Mouse (Mus musculus) midbrain, embryonic 12.5 days (tissue): Measurements from ENCODE around the gene Dcbld1. TPM values are rescaled to one million over a fixed set of nuclear protein-coding genes. Genes with fewer than 3 reads are reported as not detected.
"Not testable (repeated sequence)": the region's sequence is repeated elsewhere in the genome, so short reads cannot be mapped to it uniquely, and the experiment has no call there.

ENCODE experiments used
- ATAC-seq: fragments of 200-750 bp; cut with Nextera tagmentation; 2 replicates; pipeline ENCODE4 v1.8.0; 2017; ENCODE audit warnings: low read depth, moderate TSS enrichment, moderate library complexity; ENCODE audit not compliant: low FRiP score
- H3K27ac ChIP-seq: fragments of 300-500 bp; sonication (generic); replicated peaks from 2 replicates; pipeline ENCODE4 v1.5.1; 2016; ENCODE audit warnings: mild to moderate bottlenecking
- H3K27me3 ChIP-seq: fragments of 300-500 bp; sonication (generic); 2 replicates; pipeline ENCODE4 v1.6.1; 2016; ENCODE audit warnings: mild to moderate bottlenecking
- H3K36me3 ChIP-seq: fragments of 300-500 bp; sonication (generic); 2 replicates; pipeline ENCODE4 v1.6.1; 2016
- H3K4me1 ChIP-seq: fragments of 300-500 bp; sonication (generic); 2 replicates; pipeline ENCODE4 v1.6.1; 2016
- H3K4me2 ChIP-seq: fragments of 300-500 bp; sonication (generic); replicated peaks from 2 replicates; pipeline ENCODE4 v1.6.1; 2016; ENCODE audit warnings: mild to moderate bottlenecking, moderate library complexity
- H3K4me3 ChIP-seq: fragments of 300-500 bp; sonication (generic); 2 replicates; pipeline ENCODE4 v1.5.1; 2016; ENCODE audit warnings: mild to moderate bottlenecking
- H3K9ac ChIP-seq: fragments of 300-500 bp; sonication (generic); replicated peaks from 2 replicates; pipeline ENCODE4 v1.6.1; 2016; ENCODE audit warnings: mild to moderate bottlenecking, moderate library complexity
- H3K9me3 ChIP-seq: fragments of 300-500 bp; sonication (generic); 2 replicates; pipeline ENCODE4 v1.6.1; 2016; ENCODE audit warnings: mild to moderate bottlenecking
- WGBS: fragments of 180-500 bp; shearing (Covaris S2); methylation state at CpG from one replicate; pipeline ENCODE4 v1.1.7; 2016; 5-methylcytosine and 5-hydroxymethylcytosine counted together
- polyA plus RNA-seq: library from polyadenylated mRNA; unstranded; fragments of >200 nt; fragmentation: Nextera tagmentation; extraction: Ambion mirVana; gene quantifications from 2 replicates; pipeline ENCODE4 v1.2.1, GENCODE M21; 2016

The Dcbld1 gene
- polyA plus RNA-seq, 1 experiment from 2014 or later: 21.0 TPM

DNA sequence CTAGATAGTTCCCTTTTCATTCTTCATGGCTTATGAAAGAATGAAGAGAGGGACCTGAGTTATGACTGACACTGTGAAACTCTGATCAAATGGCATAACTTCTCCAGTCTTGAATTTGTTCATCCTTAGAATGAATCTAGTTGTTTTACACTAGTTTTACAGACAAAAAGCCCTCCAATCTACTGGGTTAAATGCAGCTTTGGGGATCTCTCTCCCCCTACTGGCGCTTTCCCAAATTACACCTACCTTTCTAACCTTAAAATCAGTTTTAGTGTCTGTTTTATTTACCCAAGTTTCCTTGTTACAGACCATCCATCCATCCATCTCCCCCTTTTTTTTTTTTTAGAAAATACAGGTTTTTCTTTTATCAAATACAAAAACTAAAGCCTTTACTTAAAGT is 97.6 kb downstream of the Dcbld1 start:
- H3K36me3 ChIP-seq: peaks cover 6% of the 10 kb centered on the region; the same call in 1 of the 2 replicates
- no peaks in the 10 kb centered on the region for H3K27me3 ChIP-seq
- H3K9ac ChIP-seq: no peak overlapping the region
- H3K4me2 ChIP-seq: no peak overlapping the region
- no peak overlapping the region for H3K27ac ChIP-seq
- no peak for ATAC-seq
- H3K4me1 ChIP-seq: no peaks in the 10 kb centered on the region
- WGBS: 7% methylated on average over 1 of the region's 1 CpGs
- no peak overlapping the region for H3K4me3 ChIP-seq
- H3K9me3 ChIP-seq: no peaks in the 10 kb centered on the region

DNA sequence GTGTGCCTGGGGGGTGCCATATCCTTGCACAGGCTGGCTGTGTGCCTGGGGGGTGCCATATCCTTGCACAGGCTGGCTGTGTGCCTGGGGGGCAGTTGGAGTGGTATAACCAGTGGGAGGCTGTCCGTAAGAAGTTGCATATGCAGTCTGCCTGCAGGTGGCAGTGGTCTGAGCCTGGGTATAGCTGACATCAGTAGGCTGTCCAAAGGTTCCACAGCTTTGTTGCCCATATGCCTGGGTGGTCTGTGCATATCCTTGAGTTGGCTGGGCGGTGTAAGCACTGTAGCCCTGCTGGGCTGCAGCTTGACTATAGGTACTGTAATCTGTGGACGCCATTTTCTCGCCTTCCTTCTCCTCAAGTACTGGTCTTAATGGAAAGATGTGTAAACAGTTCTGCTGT is 109.9 kb downstream of the Dcbld1 start:
- H3K4me2 ChIP-seq, H3K4me3 ChIP-seq, ATAC-seq, H3K9me3 ChIP-seq, H3K4me1 ChIP-seq, H3K27me3 ChIP-seq, H3K27ac ChIP-seq, H3K9ac ChIP-seq: not testable (repeated sequence)
- WGBS: 93% methylated on average over 4 of the region's 4 CpGs
- H3K36me3 ChIP-seq: peaks cover 65% of the 10 kb centered on the region

- ATAC-seq: no peak
- H3K4me2 ChIP-seq: no peak overlapping the region
- H3K36me3 ChIP-seq: peaks cover 34% of the 10 kb centered on the region
- no peaks in the 10 kb centered on the region for H3K27me3 ChIP-seq
- WGBS: 75% methylated on average over 9 of the region's 9 CpGs
- no peak overlapping the region for H3K27ac ChIP-seq
- H3K4me1 ChIP-seq: no peaks in the 10 kb centered on the region
- H3K9me3 ChIP-seq: no peaks in the 10 kb centered on the region
- no peak overlapping the region for H3K9ac ChIP-seq
- no peak overlapping the region for H3K4me3 ChIP-seq
These were observed 119.8 kb downstream of the Dcbld1 start for GRCm38 (mm10) chr10:52353184-52353583.

GRCm38 (mm10) chr10:52358467-52358866 is 125.0 kb downstream of the Dcbld1 start, which contains the start of gene Gm26741:
Gm26741 (plus strand) TSS chr10:52358767.
- Histone ChIP-seq H3K9ac (no peak within 1 kb of the TSS), H3K36me3 (peaks cover 3% of the 10 kb centered on the region; the same call in 1 of the 2 replicates), H3K9me3 (no peaks in the 10 kb centered on the region), H3K4me2 (no peak within 1 kb of the TSS), H3K4me3 (no peak within 1 kb of the TSS), H3K4me1 (no peaks in the 10 kb centered on the region), H3K27ac (no peak within 1 kb of the TSS), H3K27me3 (no peaks in the 10 kb centered on the region)
- no peak for ATAC-seq
- 89% methylated on average over 2 of the region's 2 CpGs for WGBS

- Histone ChIP-seq H3K9ac (no peak overlapping the region), H3K9me3 (no peaks in the 10 kb centered on the region), H3K36me3 (no peaks in the 10 kb centered on the region; the same call in 1 of the 2 replicates), H3K4me1 (no peaks in the 10 kb centered on the region), H3K4me2 (no peak overlapping the region), H3K4me3 (no peak overlapping the region), H3K27ac (no peak overlapping the region), H3K27me3 (no peaks in the 10 kb centered on the region)
- WGBS: 99% methylated on average over 4 of the region's 4 CpGs
- ATAC-seq: no peak
These were observed 126.9 kb downstream of the Dcbld1 start for GRCm38 (mm10) chr10:52360241-52360735.

DNA sequence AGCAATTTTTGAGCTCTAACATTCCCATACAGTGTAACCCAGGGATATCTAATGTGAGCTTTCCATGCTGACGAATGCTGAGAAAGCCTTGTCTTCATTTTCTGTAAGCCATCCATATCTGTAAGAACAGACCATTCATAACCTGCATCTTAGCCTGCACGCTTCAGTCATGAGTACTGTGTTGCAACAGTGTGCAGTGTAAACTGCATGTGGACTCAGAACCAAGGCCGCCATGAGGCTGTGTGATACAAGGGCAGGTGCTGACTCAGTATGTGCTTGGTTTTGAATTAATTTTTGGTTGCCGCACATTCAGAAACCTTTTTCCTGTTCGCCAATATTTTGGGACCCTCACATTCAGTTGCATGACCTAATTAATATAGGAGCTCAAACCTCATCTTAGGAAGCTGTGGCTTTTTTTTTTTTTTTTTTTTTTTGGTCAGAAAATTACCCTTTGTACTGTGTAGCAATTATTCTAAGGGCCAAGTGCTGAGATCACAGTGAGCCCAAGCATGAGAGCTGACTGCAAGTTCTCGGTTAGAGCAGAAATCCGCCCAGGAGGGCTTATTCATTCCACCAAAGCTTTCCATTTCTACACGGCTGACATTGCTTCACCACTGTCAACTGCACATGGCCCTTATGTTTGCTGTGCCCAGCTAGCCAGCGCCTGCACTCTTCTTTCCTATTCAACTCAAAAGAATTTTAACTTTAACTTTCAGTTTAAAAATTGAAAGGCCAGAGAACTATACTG is 127.6 kb downstream of the Dcbld1 start:
- H3K4me2 ChIP-seq: no peak overlapping the region
- H3K27ac ChIP-seq: no peak overlapping the region
- no peak for ATAC-seq
- H3K4me3 ChIP-seq: no peak overlapping the region
- 92% methylated on average over 9 of the region's 9 CpGs for WGBS
- no peaks in the 10 kb centered on the region for H3K9me3 ChIP-seq
- H3K36me3 ChIP-seq: no peaks in the 10 kb centered on the region
- no peaks in the 10 kb centered on the region for H3K27me3 ChIP-seq
- no peaks in the 10 kb centered on the region for H3K4me1 ChIP-seq
- H3K9ac ChIP-seq: no peak overlapping the region

DNA sequence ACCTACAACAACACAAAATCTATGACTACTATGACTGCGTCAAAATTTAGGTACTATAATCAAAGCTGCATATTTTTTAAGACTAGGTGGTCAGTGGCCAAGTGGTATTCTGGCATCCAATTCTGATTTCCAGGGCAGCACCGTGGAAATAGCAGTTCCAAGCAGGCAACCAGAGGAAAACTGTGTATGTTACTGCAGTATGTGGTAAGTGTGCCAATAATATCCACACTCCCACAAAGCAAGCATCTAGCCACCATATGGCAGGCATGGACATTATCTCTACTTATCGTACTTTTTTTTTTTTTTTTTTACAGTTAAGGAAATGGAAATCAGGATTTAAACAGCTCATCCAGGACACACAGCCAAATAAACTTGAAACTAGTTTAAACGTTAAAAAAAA is 135.0 kb downstream of the Dcbld1 start:
- H3K9ac ChIP-seq: no peak overlapping the region
- no peak overlapping the region for H3K4me2 ChIP-seq
- no peaks in the 10 kb centered on the region for H3K36me3 ChIP-seq
- no peak overlapping the region for H3K4me3 ChIP-seq
- no peaks in the 10 kb centered on the region for H3K9me3 ChIP-seq
- no peak overlapping the region for H3K27ac ChIP-seq
- H3K4me1 ChIP-seq: no peaks in the 10 kb centered on the region
- H3K27me3 ChIP-seq: no peaks in the 10 kb centered on the region
- 98% methylated on average over 4 of the region's 4 CpGs for WGBS
- no peak for ATAC-seq

Other genes starting within 250 kb of the Dcbld1 start
- 0.13 and 0.76 TPM in 2 replicates for gene Vgll2, start 211.1 kb upstream of the Dcbld1 start, polyA plus RNA-seq
- not detected in 2 replicates for gene Ros1, start 38.4 kb upstream of the Dcbld1 start, polyA plus RNA-seq
- not detected in 2 replicates for gene Gm26741, start 125.1 kb downstream of the Dcbld1 start, polyA plus RNA-seq
- 25.2 and 26.9 TPM in 2 replicates for gene Gopc, start 148.5 kb downstream of the Dcbld1 start, polyA plus RNA-seq
- not detected in 2 replicates for gene Nepn, start 155.4 kb downstream of the Dcbld1 start, polyA plus RNA-seq
- gene Nus1, start 183.9 kb downstream of the Dcbld1 start, polyA plus RNA-seq: 18.8 and 19.8 TPM in 2 replicates